Mouse (Mus musculus): ENCODE results near the gene Olfm1. TPM values are rescaled to one million over a fixed set of nuclear protein-coding genes. Genes with fewer than 3 reads are reported as not detected.

The Olfm1 gene
- polyA plus RNA-seq, 1 experiment from 2014 or later = 7.6 TPM

DNA sequence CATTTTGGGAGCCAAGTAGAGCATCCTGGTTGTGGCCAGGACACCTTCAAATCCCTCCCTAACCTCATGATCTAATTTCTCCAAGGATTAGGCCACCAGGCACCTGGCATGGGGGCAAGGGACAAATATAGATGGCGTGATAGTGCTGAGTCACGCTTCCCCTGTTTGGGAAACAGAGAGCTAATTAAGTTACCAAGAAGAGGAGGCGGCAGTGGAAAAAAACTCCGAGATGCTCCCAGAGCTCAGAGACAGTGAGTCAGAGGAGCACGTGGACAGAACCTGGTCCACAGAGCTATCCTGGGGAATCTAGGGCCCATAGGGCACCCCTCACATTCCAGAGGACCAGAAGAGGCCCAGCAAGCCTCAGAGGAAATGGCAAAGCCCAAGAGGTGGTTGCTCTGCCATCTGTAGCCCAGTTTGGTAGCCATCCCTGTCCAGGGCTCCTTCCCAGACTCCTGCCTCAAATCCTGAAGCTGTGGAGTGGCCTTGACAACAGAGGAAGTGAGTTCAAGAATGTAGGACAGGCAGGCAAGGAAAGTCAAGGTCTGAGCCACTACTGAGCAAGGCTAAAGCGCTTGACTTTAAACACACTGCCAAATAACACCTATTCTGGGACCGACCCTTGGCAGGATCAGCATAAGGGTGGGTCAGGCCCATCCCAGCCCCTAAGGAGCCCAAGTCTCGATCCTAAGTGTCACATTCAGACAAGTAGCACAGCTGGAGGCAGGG lies 52.0 kb downstream of the Olfm1 start:
- WGBS (ENCODE audit: insufficient replicate concordance) = 59% methylated on average over 8 of the region's 8 CpGs
- H3K27me3 ChIP-seq (ENCODE audit: control insufficient read depth, insufficient read depth, low read length) = peaks cover 3% of the 10 kb centered on the region
- no peaks in the 10 kb centered on the region for H3K4me1 ChIP-seq (ENCODE audit: control insufficient read depth, insufficient read depth, low read length)
- H3K4me2 ChIP-seq = no peak overlapping the region
- H3K27ac ChIP-seq (ENCODE audit: low read depth, low read length) = no peak overlapping the region
- H3K9ac ChIP-seq (ENCODE audit: low read depth, low read length) = no peak overlapping the region
- no peaks in the 10 kb centered on the region for H3K36me3 ChIP-seq (ENCODE audit: control insufficient read depth, insufficient read depth, low read length)
- H3K9me3 ChIP-seq (replicated peaks; ENCODE audit: control insufficient read depth, low read length) = no peaks in the 10 kb centered on the region
- H3K4me3 ChIP-seq (ENCODE audit: low read depth, low read length) = no peak overlapping the region
- no peak for ATAC-seq (replicated peaks; ENCODE audit: insufficient number of reproducible peaks, low FRiP score, low TSS enrichment)

DNA sequence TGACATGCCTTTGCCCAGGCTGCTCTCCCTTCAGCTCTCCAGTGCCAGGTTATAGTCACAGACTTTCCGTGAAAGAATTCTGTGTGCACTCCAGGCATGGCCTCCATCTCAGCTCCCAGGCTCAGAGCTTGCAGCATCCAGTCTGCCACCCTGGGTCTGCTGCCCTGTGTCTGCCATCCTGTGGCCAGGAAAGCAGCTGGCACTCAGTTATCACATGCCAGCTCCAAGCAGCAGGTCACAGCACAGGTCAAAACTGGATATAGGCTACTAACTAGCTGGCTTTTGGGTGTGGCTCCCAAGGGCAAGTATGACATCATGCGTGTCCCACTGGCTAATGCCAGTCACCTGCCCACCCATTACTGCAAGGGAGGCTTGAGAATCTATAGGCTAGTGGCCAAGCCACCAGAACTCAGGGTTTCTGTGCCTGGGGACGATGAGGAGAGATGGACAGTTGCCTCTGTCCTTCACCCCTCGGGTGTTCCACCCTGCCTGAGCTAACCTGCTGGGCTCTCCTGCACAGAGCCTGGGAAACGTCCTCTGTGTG lies 53.4 kb downstream of the Olfm1 start:
- H3K27me3 ChIP-seq (ENCODE audit: control insufficient read depth, insufficient read depth, low read length) = peaks cover 3% of the 10 kb centered on the region
- no peak overlapping the region for H3K27ac ChIP-seq (ENCODE audit: low read depth, low read length)
- H3K4me3 ChIP-seq (ENCODE audit: low read depth, low read length) = no peak overlapping the region
- H3K9me3 ChIP-seq (replicated peaks; ENCODE audit: control insufficient read depth, low read length) = no peaks in the 10 kb centered on the region
- no peaks in the 10 kb centered on the region for H3K36me3 ChIP-seq (ENCODE audit: control insufficient read depth, insufficient read depth, low read length)
- no peak overlapping the region for H3K4me2 ChIP-seq
- ATAC-seq (replicated peaks; ENCODE audit: insufficient number of reproducible peaks, low FRiP score, low TSS enrichment) = no peak
- H3K9ac ChIP-seq (ENCODE audit: low read depth, low read length) = no peak overlapping the region
- no peaks in the 10 kb centered on the region for H3K4me1 ChIP-seq (ENCODE audit: control insufficient read depth, insufficient read depth, low read length)
- WGBS (ENCODE audit: insufficient replicate concordance) = 74% methylated on average over 5 of the region's 5 CpGs

DNA sequence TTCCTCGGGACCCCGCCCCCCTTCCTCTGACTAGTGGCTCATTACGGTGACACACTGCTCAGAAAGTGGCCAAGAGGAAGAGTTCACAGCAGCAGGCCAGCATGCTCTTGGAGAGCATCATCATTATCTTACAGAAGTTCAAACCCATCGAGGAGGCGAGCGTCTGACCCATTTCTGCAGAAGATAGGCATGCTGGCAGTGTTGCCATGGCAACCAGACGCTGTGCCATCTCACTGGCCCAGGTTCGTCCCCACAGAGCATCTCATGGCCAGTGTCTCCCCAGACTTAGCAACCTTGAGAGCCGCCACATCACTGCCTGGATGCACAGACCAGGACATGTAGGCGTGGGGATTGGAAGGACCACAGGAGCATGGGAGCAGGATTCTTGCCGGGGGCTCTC lies 54.3 kb downstream of the Olfm1 start:
- ATAC-seq (replicated peaks; ENCODE audit: insufficient number of reproducible peaks, low FRiP score, low TSS enrichment) = no peak
- WGBS (ENCODE audit: insufficient replicate concordance) = 77% methylated on average over 11 of the region's 11 CpGs
- Histone ChIP-seq H3K36me3 (ENCODE audit: control insufficient read depth, insufficient read depth, low read length) (no peaks in the 10 kb centered on the region), H3K4me1 (ENCODE audit: control insufficient read depth, insufficient read depth, low read length) (no peaks in the 10 kb centered on the region), H3K4me2 (no peak overlapping the region), H3K27ac (ENCODE audit: low read depth, low read length) (no peak overlapping the region), H3K9ac (ENCODE audit: low read depth, low read length) (no peak overlapping the region), H3K9me3 (replicated peaks; ENCODE audit: control insufficient read depth, low read length) (no peaks in the 10 kb centered on the region), H3K27me3 (ENCODE audit: control insufficient read depth, insufficient read depth, low read length) (peaks cover 3% of the 10 kb centered on the region), H3K4me3 (ENCODE audit: low read depth, low read length) (no peak overlapping the region)

DNA sequence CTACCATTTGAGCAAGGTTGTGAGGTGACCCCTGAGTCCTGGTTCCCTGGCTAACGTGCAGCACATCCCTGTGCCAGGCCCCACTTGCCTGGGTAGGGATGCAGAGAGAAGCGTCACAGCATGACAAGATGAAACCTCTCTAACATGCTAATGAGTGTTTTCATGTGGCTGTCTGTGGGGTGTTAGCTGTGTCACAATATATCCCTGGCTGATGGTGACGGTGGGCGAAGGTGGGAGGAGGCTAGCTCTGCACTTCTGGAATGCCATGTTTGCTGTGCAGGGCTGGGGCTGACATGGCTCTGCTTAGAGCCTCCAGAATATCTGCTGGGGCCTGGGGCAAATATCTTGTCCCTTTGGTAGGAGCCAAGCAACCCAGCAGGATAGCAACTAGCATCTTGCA lies 59.8 kb downstream of the Olfm1 start:
- H3K27me3 ChIP-seq (ENCODE audit: control insufficient read depth, insufficient read depth, low read length) = peaks cover 7% of the 10 kb centered on the region; the same call in 1 of the 2 replicates
- no peak for ATAC-seq (replicated peaks; ENCODE audit: insufficient number of reproducible peaks, low FRiP score, low TSS enrichment)
- H3K36me3 ChIP-seq (ENCODE audit: control insufficient read depth, insufficient read depth, low read length) = no peaks in the 10 kb centered on the region
- H3K27ac ChIP-seq (ENCODE audit: low read depth, low read length) = no peak overlapping the region
- H3K9ac ChIP-seq (ENCODE audit: low read depth, low read length) = no peak overlapping the region
- no peaks in the 10 kb centered on the region for H3K4me1 ChIP-seq (ENCODE audit: control insufficient read depth, insufficient read depth, low read length)
- WGBS (ENCODE audit: insufficient replicate concordance) = 81% methylated on average over 4 of the region's 4 CpGs
- no peaks in the 10 kb centered on the region for H3K9me3 ChIP-seq (replicated peaks; ENCODE audit: control insufficient read depth, low read length)
- H3K4me3 ChIP-seq (ENCODE audit: low read depth, low read length) = no peak overlapping the region
- no peak overlapping the region for H3K4me2 ChIP-seq

DNA sequence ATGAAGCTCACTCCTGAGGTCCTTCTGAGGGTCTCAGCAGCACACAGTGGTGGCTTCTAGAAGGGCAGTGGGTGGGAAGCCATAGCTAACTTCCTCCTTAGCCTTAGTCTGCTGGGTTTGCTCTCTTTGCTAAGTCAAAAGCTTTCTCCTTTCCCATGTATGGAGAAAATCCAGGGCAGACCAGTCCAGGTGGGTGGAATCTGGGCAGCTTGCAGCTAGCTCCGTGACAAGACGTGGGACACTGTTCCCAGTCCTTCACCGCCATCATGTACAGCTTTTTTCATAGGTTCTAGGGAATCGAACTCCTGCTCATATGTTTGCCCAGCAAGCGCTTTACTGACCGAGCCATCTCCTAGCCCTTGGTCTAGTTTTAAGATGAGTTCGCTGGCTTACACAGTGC lies 63.2 kb downstream of the Olfm1 start:
- Histone ChIP-seq H3K27ac (ENCODE audit: low read depth, low read length) (no peak overlapping the region), H3K36me3 (ENCODE audit: control insufficient read depth, insufficient read depth, low read length) (no peaks in the 10 kb centered on the region), H3K4me1 (ENCODE audit: control insufficient read depth, insufficient read depth, low read length) (no peaks in the 10 kb centered on the region), H3K9ac (ENCODE audit: low read depth, low read length) (no peak overlapping the region), H3K9me3 (replicated peaks; ENCODE audit: control insufficient read depth, low read length) (no peaks in the 10 kb centered on the region), H3K4me3 (ENCODE audit: low read depth, low read length) (no peak overlapping the region), H3K4me2 (no peak overlapping the region), H3K27me3 (ENCODE audit: control insufficient read depth, insufficient read depth, low read length) (0 out of 2 replicates have a peak, but pooled peaks cover 4% of the 10 kb centered on the region)
- WGBS (ENCODE audit: insufficient replicate concordance) = 83% methylated on average over 7 of the region's 7 CpGs
- ATAC-seq (replicated peaks; ENCODE audit: insufficient number of reproducible peaks, low FRiP score, low TSS enrichment) = no peak

DNA sequence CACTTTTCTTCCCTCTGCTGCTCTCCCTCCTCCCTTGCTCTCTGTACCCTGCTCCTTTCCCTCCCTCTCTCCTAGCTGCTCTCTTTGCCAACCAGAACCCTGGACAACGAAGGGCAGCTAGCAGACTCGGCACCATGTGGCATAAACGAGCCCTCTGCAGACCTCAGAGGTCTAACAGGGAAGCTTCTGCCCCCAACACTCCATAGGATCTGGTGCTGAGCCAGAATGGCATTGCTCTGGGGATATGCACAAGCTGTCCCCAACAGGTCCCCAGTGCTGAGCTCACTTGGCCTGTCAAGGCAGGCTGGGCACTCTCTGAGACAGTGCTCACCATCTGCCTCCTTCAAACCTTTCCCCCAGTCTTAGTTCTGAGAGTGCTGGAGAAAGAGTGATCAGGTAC lies 68.6 kb downstream of the Olfm1 start:
- 66% methylated on average over 3 of the region's 3 CpGs for WGBS (ENCODE audit: insufficient replicate concordance)
- no peaks in the 10 kb centered on the region for H3K9me3 ChIP-seq (replicated peaks; ENCODE audit: control insufficient read depth, low read length)
- H3K4me1 ChIP-seq (ENCODE audit: control insufficient read depth, insufficient read depth, low read length) = no peaks in the 10 kb centered on the region
- no peak overlapping the region for H3K27ac ChIP-seq (ENCODE audit: low read depth, low read length)
- H3K9ac ChIP-seq (ENCODE audit: low read depth, low read length) = no peak overlapping the region
- no peaks in the 10 kb centered on the region for H3K36me3 ChIP-seq (ENCODE audit: control insufficient read depth, insufficient read depth, low read length)
- no peak overlapping the region for H3K4me3 ChIP-seq (ENCODE audit: low read depth, low read length)
- ATAC-seq (replicated peaks; ENCODE audit: insufficient number of reproducible peaks, low FRiP score, low TSS enrichment) = no peak
- no peak overlapping the region for H3K4me2 ChIP-seq
- no peaks in the 10 kb centered on the region for H3K27me3 ChIP-seq (ENCODE audit: control insufficient read depth, insufficient read depth, low read length)

DNA sequence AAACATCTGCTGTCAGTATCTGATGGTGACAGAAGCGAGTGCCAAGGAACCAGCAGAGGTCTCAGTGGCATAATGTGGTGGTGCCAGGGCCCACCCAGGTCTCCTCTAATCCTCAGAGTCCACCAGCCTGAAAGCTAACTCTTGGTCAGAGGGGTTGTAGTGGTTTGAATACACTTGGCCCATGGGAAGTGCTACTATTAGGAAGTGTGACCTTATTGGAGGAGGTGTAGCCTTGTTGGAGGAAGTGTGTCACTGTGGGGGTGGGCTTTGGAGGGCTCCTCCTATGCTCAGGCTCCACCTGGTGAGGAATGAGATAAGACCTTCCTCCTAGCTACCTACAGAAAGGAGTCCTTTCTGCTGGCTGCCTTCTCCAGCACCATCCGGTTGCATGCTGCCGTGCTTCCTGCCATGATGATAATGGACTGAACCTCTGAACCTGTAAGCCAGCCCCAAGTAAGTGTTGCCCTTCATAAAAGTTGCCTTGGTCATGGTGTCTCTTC lies 75.0 kb downstream of the Olfm1 start:
- Histone ChIP-seq H3K4me1 (ENCODE audit: control insufficient read depth, insufficient read depth, low read length) (0 out of 2 replicates have a peak, but pooled peaks cover 2% of the 10 kb centered on the region), H3K9me3 (replicated peaks; ENCODE audit: control insufficient read depth, low read length) (no peaks in the 10 kb centered on the region), H3K27me3 (ENCODE audit: control insufficient read depth, insufficient read depth, low read length) (no peaks in the 10 kb centered on the region), H3K9ac (ENCODE audit: low read depth, low read length) (no peak overlapping the region), H3K4me3 (ENCODE audit: low read depth, low read length) (no peak overlapping the region), H3K4me2 (no peak overlapping the region), H3K36me3 (ENCODE audit: control insufficient read depth, insufficient read depth, low read length) (no peaks in the 10 kb centered on the region), H3K27ac (ENCODE audit: low read depth, low read length) (no peak overlapping the region)
- no peak for ATAC-seq (replicated peaks; ENCODE audit: insufficient number of reproducible peaks, low FRiP score, low TSS enrichment)
- WGBS (ENCODE audit: insufficient replicate concordance) = 79% methylated on average over 3 of the region's 3 CpGs

DNA sequence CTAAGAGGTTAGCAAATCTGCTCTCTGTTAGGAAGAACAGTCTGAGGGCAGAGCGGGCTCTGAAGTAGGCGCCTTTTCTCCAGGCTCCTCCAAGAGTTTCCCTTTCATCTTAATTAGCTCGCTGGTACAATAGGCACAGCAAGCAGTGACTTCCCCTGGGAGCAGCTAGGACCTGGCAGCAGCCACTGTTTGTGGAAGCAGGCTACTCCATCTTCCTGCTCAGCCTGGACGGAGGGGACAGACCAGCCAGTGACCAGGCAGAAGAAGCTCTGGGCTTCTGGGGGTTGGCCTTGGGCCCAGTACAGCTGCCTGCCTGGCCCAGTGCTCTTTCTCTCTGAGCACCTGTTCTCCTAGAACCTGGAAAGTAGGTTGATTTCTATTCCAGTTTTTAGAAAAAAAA lies 77.8 kb downstream of the Olfm1 start:
- Histone ChIP-seq H3K36me3 (ENCODE audit: control insufficient read depth, insufficient read depth, low read length) (no peaks in the 10 kb centered on the region), H3K9ac (ENCODE audit: low read depth, low read length) (no peak overlapping the region), H3K27me3 (ENCODE audit: control insufficient read depth, insufficient read depth, low read length) (no peaks in the 10 kb centered on the region), H3K4me1 (ENCODE audit: control insufficient read depth, insufficient read depth, low read length) (0 out of 2 replicates have a peak, but pooled peaks cover 2% of the 10 kb centered on the region), H3K4me3 (ENCODE audit: low read depth, low read length) (no peak overlapping the region), H3K4me2 (no peak overlapping the region), H3K27ac (ENCODE audit: low read depth, low read length) (no peak overlapping the region), H3K9me3 (replicated peaks; ENCODE audit: control insufficient read depth, low read length) (no peaks in the 10 kb centered on the region)
- 11% methylated on average over 4 of the region's 4 CpGs for WGBS (ENCODE audit: insufficient replicate concordance)
- ATAC-seq (replicated peaks; ENCODE audit: insufficient number of reproducible peaks, low FRiP score, low TSS enrichment) = no peak
